Mouse (Mus musculus) cerebellum, postnatal 4 days (tissue): ENCODE measurements around the gene Cacna1e.

Experiments
- DNase-seq, 2 experiments: peaks; one replicate each; pipeline ENCODE4 v3.0.0; 2022; ENCODE audit warnings: low spot score in 2 of 2, mixed read lengths in 1 of 2

The Cacna1e gene

GRCm38 (mm10) chr1:154515350-154515749, 369.0 kb downstream of the Cacna1e start:
- no peak for DNase-seq

- DNase-seq = no peak
Measured at GRCm38 (mm10) chr1:154511736-154512135, 372.6 kb downstream of the Cacna1e start.

GRCm38 (mm10) chr1:154504005-154504404, 380.3 kb downstream of the Cacna1e start:
- no peak for DNase-seq

GRCm38 (mm10) chr1:154500869-154501268, 383.4 kb downstream of the Cacna1e start:
- DNase-seq = no peak

- DNase-seq = peak in 1 of 2 experiments; percentile 12
Measured at GRCm38 (mm10) chr1:154500187-154500866, 384.0 kb downstream of the Cacna1e start.

GRCm38 (mm10) chr1:154498821-154499220, 385.5 kb downstream of the Cacna1e start:
- no peak for DNase-seq

GRCm38 (mm10) chr1:154491071-154491470, 393.2 kb downstream of the Cacna1e start:
- DNase-seq = no peak

GRCm38 (mm10) chr1:154476671-154477070, 407.6 kb downstream of the Cacna1e start:
- no peak for DNase-seq

GRCm38 (mm10) chr1:154475706-154476105, 408.6 kb downstream of the Cacna1e start:
- no peak for DNase-seq

- DNase-seq = no peak
Measured at GRCm38 (mm10) chr1:154474156-154474555, 410.1 kb downstream of the Cacna1e start.

GRCm38 (mm10) chr1:154467265-154467664, 417.0 kb downstream of the Cacna1e start:
- DNase-seq = no peak

GRCm38 (mm10) chr1:154461521-154461920, 422.8 kb downstream of the Cacna1e start:
- DNase-seq = no peak

GRCm38 (mm10) chr1:154460067-154460466, 424.2 kb downstream of the Cacna1e start:
- no peak for DNase-seq

GRCm38 (mm10) chr1:154458601-154459000, 425.7 kb downstream of the Cacna1e start:
- DNase-seq = no peak

- no peak for DNase-seq
Measured at GRCm38 (mm10) chr1:154450799-154451198, 433.5 kb downstream of the Cacna1e start.

GRCm38 (mm10) chr1:154446456-154446855, 437.8 kb downstream of the Cacna1e start:
- no peak for DNase-seq

GRCm38 (mm10) chr1:154433520-154433919, 450.8 kb downstream of the Cacna1e start:
- DNase-seq = no peak

GRCm38 (mm10) chr1:154433112-154433511, 451.2 kb downstream of the Cacna1e start:
- no peak for DNase-seq

GRCm38 (mm10) chr1:154428276-154428675, 456.0 kb downstream of the Cacna1e start:
- no peak for DNase-seq

- peak in 1 of 2 experiments; percentile 30 for DNase-seq
Measured at GRCm38 (mm10) chr1:154418278-154418677, 466.0 kb downstream of the Cacna1e start.

GRCm38 (mm10) chr1:154416384-154417155, 467.7 kb downstream of the Cacna1e start:
- no peak for DNase-seq

- DNase-seq = no peak
Measured at GRCm38 (mm10) chr1:154415826-154416225, 468.5 kb downstream of the Cacna1e start.

GRCm38 (mm10) chr1:154413138-154413537, 471.2 kb downstream of the Cacna1e start:
- DNase-seq = no peak
